Mouse (Mus musculus) heart, postnatal 4 days (tissue): ENCODE results near the gene Sirpb1c. TPM values are rescaled to one million over a fixed set of nuclear protein-coding genes. Genes with fewer than 3 reads are reported as not detected.
"Not testable (repeated sequence)": the region's sequence is repeated elsewhere in the genome, so short reads cannot be mapped to it uniquely, and the experiment has no call there.

Source experiments
- DNase-seq: peaks from one replicate; pipeline ENCODE4 v3.0.0; 2021
- total RNA-seq, 2 experiments: library from RNA; stranded (reverse); gene quantifications; 2 replicates each; pipeline ENCODE4 v1.2.3; 2021

Sirpb1c gene
- under 1 TPM in 1 of 2 experiments, not detected in 1; 0.23 TPM for total RNA-seq

- DNase-seq, result not testable (repeated sequence)
Measured at GRCm38 (mm10) chr3:15848280-15848679, at the start of gene Sirpb1c. TSS of gene Sirpb1c (minus strand) at chr3:15848528.

- DNase-seq, result no peak
Measured at GRCm38 (mm10) chr3:15886380-15886779, 38.1 kb upstream of the Sirpb1c start.

- not testable (repeated sequence) for DNase-seq
Measured at GRCm38 (mm10) chr3:15855773-15856172, 7.4 kb upstream of the Sirpb1c start.

- no peak for DNase-seq
Measured at GRCm38 (mm10) chr3:15849922-15850321, 1.6 kb upstream of the Sirpb1c start.

- no peak for DNase-seq
Measured at GRCm38 (mm10) chr3:15847332-15848047, 838 bp downstream of the Sirpb1c start.

GRCm38 (mm10) chr3:15773642-15774041 lies 74.7 kb downstream of the Sirpb1c start:
- DNase-seq, result not testable (repeated sequence)

Other genes with a start within 250 kb of the Sirpb1c start
- not detected for gene Gm5150, start 157.9 kb upstream of the Sirpb1c start, total RNA-seq